Mouse (Mus musculus): ENCODE results near the gene Uck1. TPM values are rescaled to one million over a fixed set of nuclear protein-coding genes. Genes with fewer than 3 reads are reported as not detected.

Uck1 gene
- polyA plus RNA-seq, 1 experiment from 2014 or later: 57.7 TPM

- Histone ChIP-seq H3K9ac (replicated peaks; ENCODE audit: low read depth) (no peak overlapping the region), H3K4me2 (replicated peaks; ENCODE audit: low read depth, low read length) (no peak overlapping the region), H3K36me3 (ENCODE audit: insufficient read depth, low read length) (peaks cover 77% of the 10 kb centered on the region), H3K27me3 (replicated peaks; ENCODE audit: insufficient read depth, low read length) (no peaks in the 10 kb centered on the region), H3K4me3 (ENCODE audit: low read depth, low read length) (no peak overlapping the region), H3K9me3 (ENCODE audit: low read length) (no peaks in the 10 kb centered on the region), H3K4me1 (ENCODE audit: insufficient read depth, low read depth, low read length) (no peaks in the 10 kb centered on the region), H3K27ac (ENCODE audit: low read length) (no peak overlapping the region; the same call in 1 of the 2 replicates)
- WGBS: 45% methylated on average over 10 of the region's 10 CpGs
- ATAC-seq: no peak
- DNase-seq (ENCODE audit: low spot score): no peak
- TF ChIP-seq EP300 (IDR thresholded peaks at IDR 0.05) (no peak), CTCF (IDR thresholded peaks at IDR 0.05) (no peak)
Measured at GRCm38 (mm10) chr2:32213000-32213399, 47.0 kb downstream of the Uck1 start.

GRCm38 (mm10) chr2:32211689-32212088, 48.3 kb downstream of the Uck1 start:
- Histone ChIP-seq H3K27me3 (replicated peaks; ENCODE audit: insufficient read depth, low read length) (no peaks in the 10 kb centered on the region), H3K9ac (replicated peaks; ENCODE audit: low read depth) (no peak overlapping the region), H3K4me3 (ENCODE audit: low read depth, low read length) (no peak overlapping the region), H3K36me3 (ENCODE audit: insufficient read depth, low read length) (peaks cover 76% of the 10 kb centered on the region), H3K4me1 (ENCODE audit: insufficient read depth, low read depth, low read length) (no peaks in the 10 kb centered on the region), H3K9me3 (ENCODE audit: low read length) (no peaks in the 10 kb centered on the region), H3K27ac (ENCODE audit: low read length) (no peak overlapping the region), H3K4me2 (replicated peaks; ENCODE audit: low read depth, low read length) (no peak overlapping the region)
- ATAC-seq (no peak), DNase-seq (ENCODE audit: low spot score) (no peak)
- TF ChIP-seq CTCF (IDR thresholded peaks at IDR 0.05) (no peak), EP300 (IDR thresholded peaks at IDR 0.05) (no peak)
- 90% methylated on average over 8 of the region's 8 CpGs for WGBS

GRCm38 (mm10) chr2:32207682-32208081, 52.3 kb downstream of the Uck1 start:
- Histone ChIP-seq H3K9ac (replicated peaks; ENCODE audit: low read depth) (no peak overlapping the region), H3K36me3 (ENCODE audit: insufficient read depth, low read length) (peaks cover 74% of the 10 kb centered on the region), H3K27me3 (replicated peaks; ENCODE audit: insufficient read depth, low read length) (no peaks in the 10 kb centered on the region), H3K9me3 (ENCODE audit: low read length) (no peaks in the 10 kb centered on the region), H3K27ac (ENCODE audit: low read length) (no peak overlapping the region), H3K4me2 (replicated peaks; ENCODE audit: low read depth, low read length) (no peak overlapping the region), H3K4me3 (ENCODE audit: low read depth, low read length) (no peak overlapping the region), H3K4me1 (ENCODE audit: insufficient read depth, low read depth, low read length) (no peaks in the 10 kb centered on the region)
- TF ChIP-seq EP300 (IDR thresholded peaks at IDR 0.05) (no peak), CTCF (IDR thresholded peaks at IDR 0.05) (no peak)
- WGBS: 100% methylated on average over 1 of the region's 1 CpGs
- ATAC-seq (no peak), DNase-seq (ENCODE audit: low spot score) (no peak)

Other genes starting within 250 kb of the Uck1 start
- gene Fam78a, start 175.3 kb downstream of the Uck1 start, polyA plus RNA-seq (2015; fragmentation: Nextera tagmentation; extraction: Ambion mirVana): 2.5 TPM in 2 replicates
- gene Plpp7, start 164.6 kb downstream of the Uck1 start, polyA plus RNA-seq (2015; fragmentation: Nextera tagmentation; extraction: Ambion mirVana): 2.4 and 2.5 TPM in 2 replicates
- 21.2 and 24.6 TPM in 2 replicates for gene Prrc2b, start 109.1 kb downstream of the Uck1 start, polyA plus RNA-seq (2015; fragmentation: Nextera tagmentation; extraction: Ambion mirVana)
- gene Pomt1, start 23.6 kb downstream of the Uck1 start, polyA plus RNA-seq (2015; fragmentation: Nextera tagmentation; extraction: Ambion mirVana): 9.2 TPM in 2 replicates
- gene Golga2, start 27.2 kb upstream of the Uck1 start, polyA plus RNA-seq (2015; fragmentation: Nextera tagmentation; extraction: Ambion mirVana): 20.0 and 21.9 TPM in 2 replicates
- 290 and 299 TPM in 2 replicates for gene Swi5, start 27.9 kb upstream of the Uck1 start, polyA plus RNA-seq (2015; fragmentation: Nextera tagmentation; extraction: Ambion mirVana)
- 20.1 and 20.4 TPM in 2 replicates for gene Ciz1, start 92.2 kb upstream of the Uck1 start, polyA plus RNA-seq (2015; fragmentation: Nextera tagmentation; extraction: Ambion mirVana)
- gene Dnm1, start 93.2 kb upstream of the Uck1 start, polyA plus RNA-seq (2015; fragmentation: Nextera tagmentation; extraction: Ambion mirVana): 5.0 and 5.1 TPM in 2 replicates
- 73.4 and 78.1 TPM in 2 replicates for gene 1110008P14Rik, start 121.8 kb upstream of the Uck1 start, polyA plus RNA-seq (2015; fragmentation: Nextera tagmentation; extraction: Ambion mirVana)
- 223 and 355 TPM in 2 replicates for gene Lcn2, start 128.1 kb upstream of the Uck1 start, polyA plus RNA-seq (2015; fragmentation: Nextera tagmentation; extraction: Ambion mirVana)
- 21.8 and 22.9 TPM in 2 replicates for gene Ptges2, start 135.7 kb upstream of the Uck1 start, polyA plus RNA-seq (2015; fragmentation: Nextera tagmentation; extraction: Ambion mirVana)
- 4.1 and 4.6 TPM in 2 replicates for gene Naif1, start 190.3 kb upstream of the Uck1 start, polyA plus RNA-seq (2015; fragmentation: Nextera tagmentation; extraction: Ambion mirVana)
- 16.7 and 21.5 TPM in 2 replicates for gene Slc25a25, start 191.3 kb upstream of the Uck1 start, polyA plus RNA-seq (2015; fragmentation: Nextera tagmentation; extraction: Ambion mirVana)

All from lung, postnatal 0 days (tissue).